ENCODE assay signal across 12 mouse cellular contexts in the genomic region with DNA sequence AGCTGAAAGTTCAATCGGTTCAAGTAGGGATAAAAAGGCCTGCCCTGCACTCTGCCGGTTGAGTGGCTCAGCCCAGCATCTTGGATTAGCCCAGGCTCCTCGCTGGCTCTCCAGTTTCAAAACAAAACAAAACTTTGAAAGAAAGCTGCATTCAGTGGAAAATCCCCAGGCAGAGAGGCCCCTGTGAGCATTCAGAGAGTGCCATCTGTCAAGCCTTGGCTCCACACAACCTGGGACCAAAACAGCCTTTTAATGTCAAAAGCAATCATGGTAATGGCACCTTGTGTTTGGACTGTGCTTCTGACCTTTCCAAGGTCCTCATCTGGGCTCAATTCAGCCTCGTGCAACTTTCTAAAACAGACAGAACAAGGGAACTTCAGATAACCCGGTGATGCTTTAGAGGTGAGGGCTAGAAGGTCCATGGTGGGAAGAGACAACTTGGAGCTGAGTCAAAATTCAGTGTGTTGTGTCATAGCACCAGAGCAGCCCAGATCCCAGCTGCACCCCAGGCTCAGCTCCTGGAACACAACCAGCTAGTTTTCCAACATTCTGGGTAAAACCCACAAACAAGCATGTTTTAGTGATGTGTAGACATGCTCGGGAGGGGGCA. TPM values are rescaled to one million over a fixed set of nuclear protein-coding genes. Genes with fewer than 3 reads are reported as not detected.
A peak's percentile ranks its signal among the peaks of the same experiment; 100 is the strongest.
DNase-seq lines count a peak whose midpoint lies in the region; ATAC-seq and TF ChIP-seq lines count a peak whose summit lies in the region.
"Had no signal": no experiment of that assay in that cellular context is flagged by ENCODE, and none has a peak within 500 bp of the region (broad histone marks: within the 10 kb centered on the region; RNA-seq: fewer than 3 reads in every experiment).

No protein-coding gene starts in this region.

- no peaks in the 10 kb centered on the region for H3K36me3 ChIP-seq in forebrain, postnatal 0 days (ENCODE audit: insufficient read depth)
- H3K36me3 ChIP-seq in forebrain, embryonic 13.5 days (ENCODE audit: poor library complexity, severe bottlenecking) = no peaks in the 10 kb centered on the region
- H3K36me3 ChIP-seq in neural tube, embryonic 15.5 days = no peaks in the 10 kb centered on the region
- H3K36me3 ChIP-seq in embryonic facial prominence, embryonic 10.5 days (replicated peaks) = no peaks in the 10 kb centered on the region
- H3K36me3 ChIP-seq: stomach, embryonic 15.5 days had no signal

- H3K9me3 ChIP-seq in forebrain, postnatal 0 days (ENCODE audit: low read length) = no peaks in the 10 kb centered on the region
- H3K9me3 ChIP-seq in forebrain, embryonic 13.5 days (replicated peaks) = no peaks in the 10 kb centered on the region
- no peaks in the 10 kb centered on the region for H3K9me3 ChIP-seq in neural tube, embryonic 15.5 days (replicated peaks)
- H3K9me3 ChIP-seq in embryonic facial prominence, embryonic 10.5 days = no peaks in the 10 kb centered on the region
- H3K9me3 ChIP-seq: stomach, embryonic 15.5 days had no signal

- H3K4me2 ChIP-seq in forebrain, postnatal 0 days (ENCODE audit: low read depth) = no peak overlapping the region
- H3K4me2 ChIP-seq in forebrain, embryonic 13.5 days = no peak overlapping the region
- no peak overlapping the region for H3K4me2 ChIP-seq in neural tube, embryonic 15.5 days
- H3K4me2 ChIP-seq: stomach, embryonic 15.5 days had no signal

- no peak for TF ChIP-seq CTCF in forebrain, postnatal 0 days (IDR thresholded peaks at IDR 0.05; ENCODE audit: low read depth)

- ATAC-seq in forebrain, postnatal 0 days = peak; percentile 38; the same call in 1 of the 2 replicates
- no peak for ATAC-seq in forebrain, embryonic 13.5 days
- ATAC-seq in neural tube, embryonic 15.5 days (ENCODE audit: low FRiP score) = no peak

- WGBS in forebrain, postnatal 0 days = 19% methylated on average over 6 of the region's 6 CpGs
- WGBS in forebrain, embryonic 13.5 days = 25% methylated on average over 6 of the region's 6 CpGs
- WGBS in neural tube, embryonic 15.5 days = 47% methylated on average over 6 of the region's 6 CpGs
- 18% methylated on average over 6 of the region's 6 CpGs for WGBS in embryonic facial prominence, embryonic 10.5 days

- no peak overlapping the region for H3K27ac ChIP-seq in forebrain, postnatal 0 days (ENCODE audit: low read depth, low read length)
- H3K27ac ChIP-seq in forebrain, embryonic 13.5 days = no peak overlapping the region
- no peak overlapping the region for H3K27ac ChIP-seq in neural tube, embryonic 15.5 days (replicated peaks)
- peak overlapping the region; percentile 65 for H3K27ac ChIP-seq in embryonic facial prominence, embryonic 10.5 days (replicated peaks)
- H3K27ac ChIP-seq: heart, adult 2 months; stomach, embryonic 15.5 days had no signal

- intact Hi-C loops in gastrocnemius, postnatal 36 days (cut with DNase I) = no loop called here

- no peaks in the 10 kb centered on the region for H3K27me3 ChIP-seq in forebrain, postnatal 0 days (ENCODE audit: insufficient read depth, low read length)
- no peaks in the 10 kb centered on the region for H3K27me3 ChIP-seq in forebrain, embryonic 13.5 days
- H3K27me3 ChIP-seq in neural tube, embryonic 15.5 days (replicated peaks) = no peaks in the 10 kb centered on the region
- no peaks in the 10 kb centered on the region for H3K27me3 ChIP-seq in embryonic facial prominence, embryonic 10.5 days (replicated peaks; ENCODE audit: low read depth, poor library complexity, severe bottlenecking)
- H3K27me3 ChIP-seq: stomach, embryonic 15.5 days had no signal

- H3K9ac ChIP-seq in forebrain, postnatal 0 days = no peak overlapping the region
- H3K9ac ChIP-seq in forebrain, embryonic 13.5 days = no peak overlapping the region
- H3K9ac ChIP-seq in neural tube, embryonic 15.5 days (replicated peaks) = no peak overlapping the region
- H3K9ac ChIP-seq: stomach, embryonic 15.5 days had no signal

- DNase-seq in forebrain, postnatal 0 days = peak; percentile 22
- DNase-seq in neural tube, embryonic 10.5 days (ENCODE audit: extremely low spot score, low spot score) = peak; percentile 17
- DNase-seq in embryonic facial prominence, embryonic 10.5 days (ENCODE audit: low spot score) = peak; percentile 67
- DNase-seq in adrenal gland, adult 18-20 months (ENCODE audit: low spot score in 2 of 2) = no peak
- DNase-seq in ovary, adult 18-20 months (ENCODE audit: low spot score) = no peak
- DNase-seq in gastrocnemius, postnatal 36 days = no peak
- DNase-seq: heart, adult 2 months; kidney, postnatal 36 days; right cerebral cortex, postnatal 25 days had no signal

- no peak overlapping the region for H3K4me3 ChIP-seq in forebrain, postnatal 0 days (ENCODE audit: low read depth, low read length)
- no peak overlapping the region for H3K4me3 ChIP-seq in forebrain, embryonic 13.5 days
- H3K4me3 ChIP-seq in neural tube, embryonic 15.5 days (replicated peaks) = no peak overlapping the region
- H3K4me3 ChIP-seq in embryonic facial prominence, embryonic 10.5 days = no peak overlapping the region
- H3K4me3 ChIP-seq: heart, adult 2 months; stomach, embryonic 15.5 days had no signal

- no peaks in the 10 kb centered on the region for H3K4me1 ChIP-seq in forebrain, postnatal 0 days (ENCODE audit: insufficient read depth)
- peaks cover 7% of the 10 kb centered on the region for H3K4me1 ChIP-seq in forebrain, embryonic 13.5 days
- H3K4me1 ChIP-seq in neural tube, embryonic 15.5 days = no peaks in the 10 kb centered on the region
- peaks cover 46% of the 10 kb centered on the region for H3K4me1 ChIP-seq in embryonic facial prominence, embryonic 10.5 days
- H3K4me1 ChIP-seq: stomach, embryonic 15.5 days had no signal

RNA-seq across cellular contexts. Expression of gene Nuak1, which starts 27.3 kb away (rescaled TPM):
- 25.9 and 28.7 TPM in 2 replicates for total RNA-seq in forebrain, postnatal 0 days (2014; rRNA removed)
- 3.7 and 4.0 TPM in 2 replicates for polyA plus RNA-seq in forebrain, postnatal 0 days (2015; fragmentation: Nextera tagmentation; extraction: Ambion mirVana)
- polyA plus RNA-seq in forebrain, embryonic 13.5 days (2015; fragmentation: Nextera tagmentation; extraction: Ambion mirVana) = 5.3 and 7.4 TPM in 2 replicates
- polyA plus RNA-seq in neural tube, embryonic 15.5 days (2015; fragmentation: Nextera tagmentation; extraction: Ambion mirVana) = 4.1 and 4.8 TPM in 2 replicates
- 2.4 and 2.7 TPM in 2 replicates for polyA plus RNA-seq in embryonic facial prominence, embryonic 10.5 days (2016; fragmentation: Nextera tagmentation; extraction: Ambion mirVana)
- total RNA-seq in adrenal gland, adult 18-20 months (2021) = 1 to 10 TPM; 5.4 to 6.8 TPM
- 10 to 100 TPM; 13.5 to 18.9 TPM for total RNA-seq in gastrocnemius, postnatal 36 days (2021)

Comparison
In these comparisons a context has a peak if more than half of its experiments do, and no peak if none do; other contexts are left out.
1. DNase-seq: peak in forebrain, postnatal 0 days (single experiment), neural tube, embryonic 10.5 days (single experiment) and embryonic facial prominence, embryonic 10.5 days (single experiment); none in adrenal gland, adult 18-20 months (0 of 2), ovary, adult 18-20 months (single experiment) and gastrocnemius, postnatal 36 days (0 of 2).